Mouse (Mus musculus): ENCODE measurements around the gene Fermt1. TPM values are rescaled to one million over a fixed set of nuclear protein-coding genes. Genes with fewer than 3 reads are reported as not detected.

The Fermt1 gene
- total and polyA plus RNA-seq, 2 experiments from 2014 or later: not detected

DNA sequence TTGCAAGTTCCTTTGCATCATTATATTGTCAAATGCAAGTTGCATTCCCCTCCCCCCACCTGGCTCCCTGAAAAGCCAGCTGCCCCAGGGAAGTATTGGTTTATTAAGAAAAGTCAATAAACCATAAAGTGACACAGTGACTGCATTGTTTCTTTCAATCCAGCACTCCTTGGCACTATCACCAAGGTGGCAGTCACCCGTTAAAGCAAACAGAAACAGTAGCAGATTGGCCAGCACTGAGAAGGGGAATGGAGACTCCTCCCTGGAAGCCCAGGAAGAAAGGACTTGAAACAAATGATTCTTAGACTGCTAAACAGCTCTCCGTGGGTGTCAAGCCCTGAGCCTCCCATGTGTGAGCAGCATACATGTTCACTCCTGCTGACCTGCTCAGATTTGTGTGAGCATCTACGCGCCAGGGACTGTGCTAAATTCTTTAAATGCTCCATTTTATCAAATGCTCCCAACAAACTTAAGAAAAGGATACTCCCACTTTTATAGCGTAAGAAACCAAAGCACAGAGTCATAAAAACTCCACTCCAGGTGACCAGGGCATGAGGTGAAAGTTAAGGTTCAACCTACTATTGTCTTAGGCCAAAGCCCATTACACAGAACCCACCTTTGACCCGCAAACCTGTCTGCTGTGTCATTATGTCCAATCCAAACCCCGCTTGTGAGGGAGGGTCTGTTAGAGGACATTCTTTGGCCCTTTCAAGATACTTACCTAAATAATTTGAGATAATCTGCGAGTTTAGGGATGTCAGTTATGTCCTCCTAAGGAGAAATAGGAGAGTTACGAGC, 23.4 kb downstream of the Fermt1 start:
- H3K36me3 ChIP-seq (ENCODE audit: insufficient read depth): no peaks in the 10 kb centered on the region
- WGBS: 74% methylated on average over 9 of the region's 9 CpGs
- no peak for TF ChIP-seq CTCF (IDR thresholded peaks at IDR 0.05; ENCODE audit: low read depth)
- H3K27ac ChIP-seq (ENCODE audit: low read depth, low read length): no peak overlapping the region
- H3K9me3 ChIP-seq (ENCODE audit: low read length): no peaks in the 10 kb centered on the region
- DNase-seq (no peak), ATAC-seq (no peak)
- no peaks in the 10 kb centered on the region for H3K27me3 ChIP-seq (ENCODE audit: insufficient read depth, low read length)
- no peak overlapping the region for H3K9ac ChIP-seq
- no peak overlapping the region for H3K4me3 ChIP-seq (ENCODE audit: low read depth, low read length)
- no peak overlapping the region for H3K4me2 ChIP-seq (ENCODE audit: low read depth)
- H3K4me1 ChIP-seq (ENCODE audit: insufficient read depth): no peaks in the 10 kb centered on the region

- Histone ChIP-seq H3K9me3 (ENCODE audit: low read length) (no peaks in the 10 kb centered on the region), H3K27ac (ENCODE audit: low read depth, low read length) (no peak overlapping the region), H3K9ac (no peak overlapping the region), H3K4me2 (ENCODE audit: low read depth) (no peak overlapping the region), H3K4me1 (ENCODE audit: insufficient read depth) (no peaks in the 10 kb centered on the region), H3K4me3 (ENCODE audit: low read depth, low read length) (no peak overlapping the region), H3K36me3 (ENCODE audit: insufficient read depth) (no peaks in the 10 kb centered on the region), H3K27me3 (ENCODE audit: insufficient read depth, low read length) (no peaks in the 10 kb centered on the region)
- WGBS: 68% methylated on average over 1 of the region's 1 CpGs
- no peak for TF ChIP-seq CTCF (IDR thresholded peaks at IDR 0.05; ENCODE audit: low read depth)
- DNase-seq: no peak
- no peak for ATAC-seq
These were observed 30.9 kb downstream of the Fermt1 start for GRCm38 (mm10) chr2:132914785-132915184.

DNA sequence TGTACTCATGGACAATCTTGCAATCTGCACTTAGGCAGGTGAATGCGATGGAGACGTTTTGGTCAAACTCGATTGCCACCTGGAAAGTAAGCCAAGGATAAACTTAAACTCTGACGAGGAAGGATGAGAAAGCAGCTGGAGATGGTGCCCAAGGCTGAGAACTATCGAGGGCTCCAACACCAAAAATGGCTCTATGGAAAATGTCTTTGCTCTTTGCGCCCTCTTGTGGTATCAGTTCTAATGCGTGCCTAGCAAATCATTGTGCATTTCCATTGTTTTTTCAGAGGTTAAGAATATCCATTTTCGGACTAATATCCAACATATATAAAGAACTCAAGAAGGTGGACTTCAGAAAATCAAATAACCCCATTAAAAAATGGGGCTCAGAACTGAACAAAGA, 38.9 kb downstream of the Fermt1 start:
- H3K4me1 ChIP-seq (ENCODE audit: insufficient read depth): no peaks in the 10 kb centered on the region
- no peak overlapping the region for H3K9ac ChIP-seq
- no peaks in the 10 kb centered on the region for H3K9me3 ChIP-seq (ENCODE audit: low read length)
- ATAC-seq (no peak), DNase-seq (peak; percentile 34)
- WGBS: 29% methylated on average over 8 of the region's 8 CpGs
- no peaks in the 10 kb centered on the region for H3K27me3 ChIP-seq (ENCODE audit: insufficient read depth, low read length)
- H3K27ac ChIP-seq (ENCODE audit: low read depth, low read length): no peak overlapping the region
- H3K4me2 ChIP-seq (ENCODE audit: low read depth): no peak overlapping the region
- H3K4me3 ChIP-seq (ENCODE audit: low read depth, low read length): no peak overlapping the region
- H3K36me3 ChIP-seq (ENCODE audit: insufficient read depth): no peaks in the 10 kb centered on the region
- TF ChIP-seq CTCF (IDR thresholded peaks at IDR 0.05; ENCODE audit: low read depth): peak; percentile 49

- DNase-seq: no peak
These were observed 40.7 kb downstream of the Fermt1 start for GRCm38 (mm10) chr2:132904961-132905360.

DNA sequence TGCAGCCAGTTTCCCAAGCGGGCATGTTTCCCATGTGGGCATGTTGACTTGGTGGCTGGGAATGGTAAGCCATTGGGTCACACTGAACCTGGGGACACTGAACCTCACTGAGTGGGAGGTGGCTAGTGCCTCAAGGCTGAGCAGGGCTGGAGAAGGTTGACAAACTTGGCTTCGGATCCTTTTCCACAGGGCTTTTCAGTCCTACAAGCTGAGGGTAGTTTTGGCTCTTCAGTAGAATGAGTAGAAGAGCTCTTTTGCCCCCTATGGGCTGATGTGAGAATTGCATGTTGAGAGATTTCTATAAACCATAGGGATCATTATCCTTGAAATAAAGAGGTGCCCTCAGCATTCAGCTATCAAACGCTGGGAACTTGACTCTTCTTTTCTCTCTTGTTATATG, 42.2 kb downstream of the Fermt1 start:
- H3K9ac ChIP-seq: no peak overlapping the region
- H3K4me3 ChIP-seq (ENCODE audit: low read depth, low read length): no peak overlapping the region
- WGBS: 32% methylated on average over 3 of the region's 3 CpGs
- H3K27me3 ChIP-seq (ENCODE audit: insufficient read depth, low read length): no peaks in the 10 kb centered on the region
- no peaks in the 10 kb centered on the region for H3K4me1 ChIP-seq (ENCODE audit: insufficient read depth)
- no peaks in the 10 kb centered on the region for H3K36me3 ChIP-seq (ENCODE audit: insufficient read depth)
- DNase-seq: peak; percentile 77
- peak; percentile 74 for TF ChIP-seq CTCF (IDR thresholded peaks at IDR 0.05; ENCODE audit: low read depth)
- H3K27ac ChIP-seq (ENCODE audit: low read depth, low read length): no peak overlapping the region
- H3K4me2 ChIP-seq (ENCODE audit: low read depth): no peak overlapping the region
- peak; percentile 63; the same call in 1 of the 2 replicates for ATAC-seq
- no peaks in the 10 kb centered on the region for H3K9me3 ChIP-seq (ENCODE audit: low read length)

More at GRCm38 (mm10) chr2:132904961-132905360, 40.7 kb downstream of the Fermt1 start:
- no peaks in the 10 kb centered on the region for H3K4me1 ChIP-seq (ENCODE audit: insufficient read depth)
- H3K27me3 ChIP-seq (ENCODE audit: insufficient read depth, low read length): no peaks in the 10 kb centered on the region
- H3K9ac ChIP-seq: no peak overlapping the region
- H3K9me3 ChIP-seq (ENCODE audit: low read length): no peaks in the 10 kb centered on the region
- H3K27ac ChIP-seq (ENCODE audit: low read depth, low read length): no peak overlapping the region
- no peak for ATAC-seq
- WGBS: 68% methylated on average over 2 of the region's 2 CpGs
- H3K4me2 ChIP-seq (ENCODE audit: low read depth): no peak overlapping the region
- H3K36me3 ChIP-seq (ENCODE audit: insufficient read depth): no peaks in the 10 kb centered on the region
- H3K4me3 ChIP-seq (ENCODE audit: low read depth, low read length): no peak overlapping the region
- no peak for TF ChIP-seq CTCF (IDR thresholded peaks at IDR 0.05; ENCODE audit: low read depth)

DNA sequence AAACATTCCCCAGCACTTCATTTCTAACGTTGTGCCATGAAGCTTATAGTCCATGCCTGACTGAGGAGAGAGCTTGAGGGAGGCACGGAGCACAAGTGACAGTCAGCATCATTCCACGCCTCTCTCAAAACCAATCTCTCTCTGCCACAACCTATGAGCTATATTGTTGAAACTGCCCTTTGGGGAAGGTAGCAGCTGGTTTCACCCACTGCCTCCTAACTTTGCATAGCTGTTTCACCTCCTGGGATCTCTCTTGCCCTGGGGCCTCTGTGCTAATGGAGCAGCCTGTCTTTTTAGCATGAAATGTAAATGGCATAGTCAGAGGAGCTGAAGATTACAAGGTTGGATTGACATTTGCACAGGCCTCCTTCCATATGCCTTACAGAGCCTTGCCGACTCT, 43.6 kb downstream of the Fermt1 start:
- no peak overlapping the region for H3K4me2 ChIP-seq (ENCODE audit: low read depth)
- H3K27ac ChIP-seq (ENCODE audit: low read depth, low read length): no peak overlapping the region
- no peaks in the 10 kb centered on the region for H3K9me3 ChIP-seq (ENCODE audit: low read length)
- no peaks in the 10 kb centered on the region for H3K36me3 ChIP-seq (ENCODE audit: insufficient read depth)
- H3K27me3 ChIP-seq (ENCODE audit: insufficient read depth, low read length): no peaks in the 10 kb centered on the region
- 72% methylated on average over 4 of the region's 4 CpGs for WGBS
- ATAC-seq (no peak), DNase-seq (no peak)
- no peaks in the 10 kb centered on the region for H3K4me1 ChIP-seq (ENCODE audit: insufficient read depth)
- no peak overlapping the region for H3K4me3 ChIP-seq (ENCODE audit: low read depth, low read length)
- TF ChIP-seq CTCF (IDR thresholded peaks at IDR 0.05; ENCODE audit: low read depth): no peak
- H3K9ac ChIP-seq: no peak overlapping the region

DNA sequence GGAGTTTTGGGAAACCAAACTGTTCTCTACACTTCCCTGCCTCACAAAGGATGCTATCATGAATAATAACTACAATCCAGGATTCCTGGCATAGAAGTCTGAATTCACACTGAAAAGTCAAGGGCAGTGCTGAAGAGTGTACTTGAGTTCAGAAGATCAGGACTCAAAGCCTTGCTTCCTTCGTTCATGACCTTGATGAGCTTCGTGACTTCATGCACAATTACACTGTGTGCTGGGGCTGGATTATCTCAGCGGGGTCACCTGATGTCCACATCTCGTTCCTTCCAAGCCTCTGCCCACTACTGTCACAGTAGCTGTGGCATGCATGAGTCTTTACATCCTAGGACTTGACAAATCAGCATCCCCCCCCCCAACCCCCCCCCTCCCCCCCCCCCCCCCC, 44.1 kb downstream of the Fermt1 start:
- 79% methylated on average over 4 of the region's 4 CpGs for whole genome bisulfite sequencing
- H3K9ac ChIP-seq: no peak overlapping the region

More for the DNA sequence above, 44.1 kb downstream of the Fermt1 start:
- Histone ChIP-seq H3K4me2 (ENCODE audit: low read depth) (no peak overlapping the region), H3K27ac (ENCODE audit: low read depth, low read length) (no peak overlapping the region), H3K4me1 (ENCODE audit: insufficient read depth) (no peaks in the 10 kb centered on the region), H3K9me3 (ENCODE audit: low read length) (no peaks in the 10 kb centered on the region), H3K4me3 (ENCODE audit: low read depth, low read length) (no peak overlapping the region), H3K36me3 (ENCODE audit: insufficient read depth) (no peaks in the 10 kb centered on the region), H3K27me3 (ENCODE audit: insufficient read depth, low read length) (no peaks in the 10 kb centered on the region)
- DNase-seq (no peak), ATAC-seq (no peak)
- no peak for TF ChIP-seq CTCF (IDR thresholded peaks at IDR 0.05; ENCODE audit: low read depth)
